Mouse (Mus musculus): ENCODE results near the gene Acox3.

GRCm38 (mm10) chr5:35610381-35610780 lies 27.5 kb downstream of the Acox3 start:
- no peak for TF ChIP-seq GATA1 (IDR thresholded peaks at IDR 0.05; ENCODE audit: low read length)
- TF ChIP-seq TAL1 (IDR thresholded peaks at IDR 0.05; ENCODE audit: low read length) = no peak

All from erythroblast, embryonic 14.5 days (primary cell).